Mouse (Mus musculus): ENCODE results near the gene Pdcd7.
"Not testable (repeated sequence)": the region's sequence is repeated elsewhere in the genome, so short reads cannot be mapped to it uniquely, and the experiment has no call there.

Pdcd7 gene

DNA sequence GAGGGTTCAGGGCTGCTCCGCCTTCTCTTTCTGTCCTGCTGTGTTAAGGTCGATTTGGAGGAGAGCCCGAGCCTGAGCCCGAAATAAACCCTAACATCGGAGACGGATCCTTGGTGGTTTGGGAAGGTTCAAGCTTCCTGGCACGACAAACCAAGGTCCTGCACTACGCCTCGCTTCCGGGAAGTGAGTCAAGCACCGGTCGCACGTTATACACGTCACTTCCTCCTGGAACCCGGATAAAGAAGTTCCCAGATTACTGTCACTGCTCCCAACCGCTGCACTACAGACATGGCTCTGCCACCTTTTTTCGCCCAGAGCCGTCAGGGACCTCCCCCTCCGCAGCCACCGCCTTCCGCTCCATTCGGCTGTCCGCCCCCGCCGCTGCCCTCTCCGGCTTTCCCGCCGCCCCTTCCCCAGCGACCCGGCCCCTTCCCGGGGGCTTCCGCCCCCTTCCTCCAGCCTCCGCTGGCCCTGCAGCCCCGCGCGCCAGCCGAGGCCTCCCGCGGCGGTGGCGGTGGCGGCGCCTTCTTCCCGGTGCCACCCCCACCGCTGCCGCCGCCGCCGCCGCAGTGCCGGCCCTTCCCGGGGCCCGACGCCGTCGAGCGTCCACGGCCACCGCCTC lies at the start of gene Pdcd7:
Pdcd7 (plus strand) TSS at position 251 of the 622 bp plus-strand sequence.
- DNase-seq = peak; percentile 96

DNA sequence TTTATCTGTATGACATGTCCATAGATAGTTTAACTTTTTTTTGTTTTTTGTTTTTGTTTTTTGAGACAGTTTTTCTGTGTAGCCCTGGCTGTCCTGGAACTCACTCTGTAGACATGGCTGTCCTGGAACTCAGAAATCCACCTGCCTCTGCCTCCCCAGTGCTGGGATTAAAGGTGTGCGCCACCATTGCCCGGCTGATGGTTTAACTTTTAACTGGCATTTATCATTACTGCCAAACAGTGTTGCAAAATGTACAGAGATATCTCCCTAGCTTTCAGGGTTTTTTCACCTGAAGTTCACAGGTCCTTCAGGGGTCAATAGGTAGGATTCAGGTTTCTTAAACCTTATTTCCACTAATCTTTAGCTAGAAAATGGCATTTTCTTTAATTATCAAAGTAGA lies 48.8 kb upstream of the Pdcd7 start:
- DNase-seq = no peak

DNA sequence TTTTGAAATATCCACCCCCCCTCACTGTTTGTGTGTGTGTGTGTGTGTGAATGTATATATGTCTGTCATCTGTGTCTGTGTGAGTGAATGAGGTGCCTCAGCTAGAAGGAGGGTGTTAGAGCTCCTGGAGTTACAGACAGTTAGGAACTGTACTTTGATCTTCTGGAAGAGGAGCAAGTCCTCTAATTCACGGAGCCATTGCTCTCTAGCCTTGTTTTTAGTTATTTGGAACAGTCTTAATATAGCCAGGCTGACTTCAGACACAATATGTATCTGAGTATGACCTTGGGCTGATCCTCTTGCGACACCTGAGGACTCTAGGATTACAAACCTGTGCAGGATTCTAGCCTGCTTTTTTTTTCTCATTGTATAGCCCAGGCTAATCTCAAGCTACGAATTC lies 47.1 kb upstream of the Pdcd7 start:
- no peak for DNase-seq

DNA sequence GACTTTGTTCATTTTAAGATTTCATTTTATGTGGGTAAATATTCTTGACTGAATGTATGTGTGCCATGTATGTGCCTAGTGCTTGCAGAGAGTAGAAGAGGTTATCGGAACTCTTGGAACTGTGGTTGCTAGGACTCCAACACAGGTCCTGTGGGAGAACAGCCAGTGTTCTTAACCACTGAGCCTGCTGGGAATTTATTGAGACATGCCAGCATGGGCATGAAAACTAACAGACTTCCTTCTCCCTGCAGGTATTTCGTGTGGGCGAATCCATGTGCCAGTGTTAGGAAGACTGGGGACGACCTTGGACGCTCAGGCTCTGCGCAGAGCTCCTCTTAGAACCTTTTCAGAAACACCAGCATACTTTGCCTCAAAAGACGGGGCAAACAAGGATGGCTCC lies 46.3 kb upstream of the Pdcd7 start:
- no peak for DNase-seq

DNA sequence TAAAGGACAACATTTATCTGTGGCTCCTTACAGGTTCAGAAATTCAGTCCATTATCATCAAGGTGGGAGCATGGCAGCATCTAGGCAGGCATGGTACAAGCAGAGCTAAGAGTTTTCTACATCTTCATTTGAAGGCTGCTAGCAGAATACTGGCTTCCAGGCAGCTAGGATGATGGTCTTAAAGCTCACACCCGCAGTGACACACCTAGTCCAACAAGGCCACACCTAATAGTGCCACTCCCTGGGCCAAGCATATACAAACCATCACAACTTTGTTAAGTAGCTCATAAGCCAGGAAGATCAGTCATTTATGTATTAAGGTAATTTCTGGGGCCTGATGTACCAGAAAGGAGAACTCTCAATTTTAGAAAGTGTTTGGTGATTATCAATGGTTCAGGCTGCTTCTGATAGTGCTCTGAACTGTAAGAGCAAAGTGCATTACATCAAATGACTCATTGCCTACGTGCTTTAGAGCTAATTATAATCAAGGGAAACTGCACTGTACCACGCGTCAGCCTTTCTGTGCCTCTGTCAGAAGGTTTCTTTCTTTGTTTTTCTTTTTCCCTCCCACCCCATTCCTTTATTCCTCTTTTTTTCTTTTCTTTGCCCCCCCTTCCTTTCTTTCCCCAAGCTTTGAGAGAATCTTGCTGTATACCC lies 43.4 kb upstream of the Pdcd7 start:
- no peak for DNase-seq

DNA sequence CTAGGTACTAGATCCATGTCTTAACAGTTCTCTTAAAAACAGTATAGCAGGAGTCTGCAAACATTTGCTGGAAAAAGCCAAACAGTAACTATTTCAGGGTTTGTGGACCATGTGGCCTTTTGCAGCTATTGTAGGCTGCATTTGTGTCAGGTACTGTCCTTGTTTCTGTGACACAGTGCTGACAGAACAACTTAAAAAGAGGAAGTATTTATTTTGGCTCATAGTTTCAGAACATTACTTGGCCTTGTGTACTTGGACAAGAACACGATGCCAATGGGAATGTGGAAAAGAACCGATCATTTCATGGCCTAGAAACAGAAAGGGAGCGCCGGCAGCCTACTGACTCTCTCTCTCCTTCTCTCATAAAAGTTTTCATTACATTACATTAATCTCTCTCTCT lies 42.3 kb upstream of the Pdcd7 start:
- DNase-seq = no peak

DNA sequence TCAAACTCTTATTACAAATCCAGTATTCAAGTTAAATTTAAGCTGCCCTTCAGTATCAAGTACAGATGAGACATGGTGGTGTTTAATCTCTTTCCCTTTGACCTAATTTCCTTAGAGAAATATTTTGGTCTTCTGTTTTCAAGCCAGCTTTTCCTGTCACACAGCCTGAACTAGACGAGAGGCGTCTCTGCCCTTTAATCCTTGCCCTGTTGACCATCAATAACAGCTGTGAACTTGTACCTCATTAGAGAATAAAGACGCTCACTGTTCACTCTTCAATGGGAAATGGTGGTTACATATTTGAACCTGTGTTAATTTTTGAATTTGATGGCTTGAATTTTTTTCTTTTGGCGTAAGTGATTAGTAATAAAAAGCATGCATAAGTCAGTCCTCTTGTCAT lies 41.6 kb upstream of the Pdcd7 start:
- DNase-seq = no peak

DNA sequence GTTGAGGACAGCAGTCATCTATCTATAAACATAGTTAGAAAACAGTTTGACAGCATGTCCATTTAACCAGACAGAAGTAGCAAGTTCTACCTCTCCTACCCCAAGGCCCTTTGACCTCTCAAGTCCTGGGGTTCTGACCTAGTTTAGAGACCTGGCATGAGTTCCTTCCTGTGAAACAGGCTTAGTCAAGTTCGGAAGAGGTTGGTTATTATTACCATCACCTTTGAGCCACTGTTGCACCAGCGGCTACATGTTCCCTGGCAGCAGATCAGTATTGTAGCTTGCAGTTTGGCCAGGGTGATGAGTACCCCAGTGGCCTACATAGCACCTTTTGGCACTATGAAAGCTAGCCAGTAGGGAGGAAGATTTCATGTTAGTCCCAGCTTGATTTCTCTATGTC lies 39.2 kb upstream of the Pdcd7 start:
- DNase-seq = peak; percentile 53

DNA sequence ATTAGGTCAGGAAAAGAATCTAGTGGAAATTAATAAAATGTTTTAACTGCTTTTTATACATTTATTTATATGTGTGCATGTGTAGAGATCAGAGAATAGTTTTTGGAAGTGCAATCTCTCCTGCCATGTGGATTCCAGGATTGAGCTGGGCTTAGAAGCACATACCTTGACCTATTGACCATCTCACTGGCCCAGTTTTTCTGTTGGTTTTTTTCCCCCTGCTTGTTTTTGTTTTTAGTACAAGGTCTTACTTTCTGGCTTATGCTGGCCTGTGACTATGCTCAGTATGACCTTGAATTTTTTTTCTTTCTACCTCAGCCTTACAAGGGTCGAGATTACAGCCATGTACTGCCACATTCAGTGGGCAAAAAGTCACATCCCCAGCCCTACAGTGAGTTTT lies 37.9 kb upstream of the Pdcd7 start:
- no peak for DNase-seq

DNA sequence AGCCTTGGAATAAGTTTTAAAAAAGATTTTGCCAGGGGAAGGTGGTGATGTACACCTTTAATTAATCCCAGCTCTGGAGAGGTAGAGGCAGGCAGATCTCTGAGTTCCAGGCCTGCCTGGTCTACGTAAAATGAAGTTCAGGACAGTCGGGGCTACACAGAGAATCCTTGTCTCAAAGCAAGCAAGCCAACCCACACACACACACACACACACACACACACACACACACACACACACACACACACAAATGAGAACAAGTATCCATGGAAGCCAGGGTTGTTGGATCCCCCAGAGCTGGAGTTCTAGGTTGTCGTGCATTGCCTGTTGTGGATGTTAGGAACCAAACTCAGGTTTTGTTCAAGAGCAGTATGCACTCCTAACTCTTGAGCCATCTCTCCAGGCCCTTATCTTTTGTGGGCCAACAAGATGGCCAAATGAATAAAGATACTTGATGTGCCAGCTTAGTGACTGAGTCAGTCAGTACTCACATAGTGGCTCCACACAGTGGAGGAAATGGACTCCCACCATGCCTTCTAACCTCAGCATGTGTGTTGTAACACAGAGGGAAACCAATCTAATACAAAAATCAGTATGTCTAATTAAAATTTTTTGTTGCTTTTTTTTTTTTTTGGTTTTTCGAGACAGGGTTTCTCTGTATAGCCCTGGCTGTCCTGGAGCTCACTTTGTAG lies 33.1 kb upstream of the Pdcd7 start:
- no peak for DNase-seq

DNA sequence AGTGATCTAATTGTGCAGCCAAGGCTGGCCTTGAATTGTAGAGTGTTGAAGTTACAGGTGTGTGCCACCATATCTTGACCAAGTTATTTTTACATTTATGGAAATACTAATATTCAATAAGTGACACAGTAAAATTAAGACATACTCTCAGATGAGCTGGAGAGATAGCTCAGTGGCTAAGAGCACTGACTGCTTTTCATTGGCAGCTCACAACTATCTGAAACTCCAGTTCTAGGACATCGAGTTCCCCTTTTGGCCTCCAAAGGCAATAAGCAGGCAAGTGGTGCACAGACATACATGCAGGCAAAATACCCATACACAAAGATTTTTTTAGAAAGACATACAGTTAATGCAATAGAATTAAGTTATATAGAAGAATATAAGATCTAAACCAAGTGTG lies 32.1 kb upstream of the Pdcd7 start:
- no peak for DNase-seq

DNA sequence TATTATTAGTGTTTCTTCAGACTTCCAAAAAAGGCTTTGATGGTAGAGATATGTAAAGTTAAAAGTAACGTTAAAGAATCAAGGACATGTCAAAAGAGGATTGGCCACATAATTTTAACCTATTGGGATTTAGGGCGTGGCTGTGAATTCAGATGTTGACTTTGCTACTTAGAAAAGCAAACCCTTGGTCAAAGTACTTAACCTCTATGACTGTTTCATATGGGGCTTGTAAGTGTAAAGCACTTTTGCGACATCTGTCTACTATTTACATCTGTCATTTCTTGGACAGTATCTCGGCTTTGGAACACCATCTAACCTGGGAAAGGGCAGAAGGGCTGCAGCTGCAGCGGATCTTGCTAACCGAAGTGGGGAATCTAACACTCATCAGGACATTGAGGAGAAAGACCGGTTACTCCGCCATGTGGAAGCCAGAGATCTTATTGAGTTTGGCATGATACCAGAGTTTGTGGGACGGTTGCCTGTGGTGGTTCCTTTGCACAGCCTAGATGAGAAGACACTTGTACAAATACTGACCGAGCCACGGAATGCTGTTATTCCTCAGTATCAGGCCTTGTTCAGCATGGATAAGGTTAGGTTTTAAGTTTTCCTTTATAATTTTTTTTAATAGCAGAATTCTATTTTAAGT lies 23.5 kb upstream of the Pdcd7 start:
- DNase-seq = no peak

DNA sequence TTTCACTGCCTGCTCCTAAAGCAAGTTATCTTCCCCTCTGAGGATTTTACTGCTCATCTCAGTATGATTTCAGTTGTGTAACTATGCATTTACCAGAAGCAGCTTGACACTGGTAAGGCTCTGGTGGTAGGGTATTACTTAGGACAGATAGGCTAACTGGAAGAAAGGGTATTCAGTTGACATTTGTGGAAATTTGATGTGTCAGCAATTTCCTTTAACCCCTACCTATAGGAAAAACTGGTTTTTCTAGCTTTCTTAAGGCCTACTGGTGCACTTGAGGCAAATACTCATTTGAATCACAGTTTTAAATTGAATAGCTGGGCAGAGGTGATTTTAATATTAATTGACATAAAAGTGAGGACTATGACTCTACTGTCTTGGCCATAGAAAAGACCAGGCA lies 19.9 kb upstream of the Pdcd7 start:
- DNase-seq = no peak

DNA sequence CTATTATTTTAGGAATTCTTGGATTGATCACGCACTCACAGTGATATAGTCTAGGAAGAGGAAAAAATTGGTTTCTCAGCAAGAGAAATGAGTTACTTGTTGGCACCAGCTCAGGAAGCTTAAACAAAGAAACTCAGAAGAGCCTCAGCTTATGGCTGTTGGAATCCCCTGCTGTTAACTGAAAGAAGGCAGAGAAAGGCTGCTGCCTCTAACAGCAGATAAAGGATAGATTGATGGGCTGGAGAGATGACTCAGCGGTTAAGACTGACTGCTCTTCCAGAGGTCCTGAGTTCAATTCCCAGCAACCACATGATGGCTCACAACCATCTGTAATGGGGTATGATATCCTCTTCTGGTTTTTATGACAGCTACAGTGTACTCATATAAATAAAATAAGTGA lies 18.5 kb upstream of the Pdcd7 start:
- no peak for DNase-seq

DNA sequence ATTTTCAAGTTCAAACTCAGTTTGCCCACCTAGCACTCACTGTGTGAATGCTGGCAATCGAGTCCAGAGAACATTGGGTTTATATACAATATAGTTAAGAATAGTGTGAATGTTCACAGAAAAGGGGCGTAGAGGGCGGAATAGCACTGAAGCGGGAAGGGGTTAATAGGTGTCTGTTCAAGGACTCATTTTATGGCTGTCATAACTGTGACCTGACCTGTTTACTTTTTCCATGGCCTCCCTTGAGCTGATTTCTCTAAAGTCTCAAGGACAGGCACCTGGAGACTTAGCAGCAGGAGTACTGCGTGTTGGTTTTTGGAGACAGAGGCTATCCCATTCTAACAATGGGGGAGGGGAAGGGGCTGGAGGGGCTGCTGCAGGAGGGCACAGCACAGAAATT lies 11.9 kb upstream of the Pdcd7 start:
- DNase-seq = no peak

DNA sequence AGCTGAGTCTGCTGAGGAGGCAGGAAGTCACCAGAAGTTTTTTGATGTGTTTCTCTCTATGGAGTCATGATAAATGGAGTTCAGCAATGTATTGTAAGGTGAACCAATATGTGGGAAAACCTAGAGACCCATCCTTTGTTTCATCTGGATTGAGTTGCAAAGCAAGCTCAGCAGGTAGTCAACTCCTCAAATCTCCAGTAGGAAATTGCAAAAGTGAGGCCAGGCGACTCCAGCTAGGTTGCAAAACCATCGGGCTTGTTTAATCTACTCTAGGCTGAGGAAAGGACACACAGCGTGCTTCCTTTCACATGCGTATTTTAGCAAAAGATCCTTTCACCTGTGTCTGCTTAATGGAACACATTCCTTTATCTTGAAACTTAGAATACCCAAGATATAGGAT lies 6.8 kb upstream of the Pdcd7 start:
- DNase-seq = no peak

DNA sequence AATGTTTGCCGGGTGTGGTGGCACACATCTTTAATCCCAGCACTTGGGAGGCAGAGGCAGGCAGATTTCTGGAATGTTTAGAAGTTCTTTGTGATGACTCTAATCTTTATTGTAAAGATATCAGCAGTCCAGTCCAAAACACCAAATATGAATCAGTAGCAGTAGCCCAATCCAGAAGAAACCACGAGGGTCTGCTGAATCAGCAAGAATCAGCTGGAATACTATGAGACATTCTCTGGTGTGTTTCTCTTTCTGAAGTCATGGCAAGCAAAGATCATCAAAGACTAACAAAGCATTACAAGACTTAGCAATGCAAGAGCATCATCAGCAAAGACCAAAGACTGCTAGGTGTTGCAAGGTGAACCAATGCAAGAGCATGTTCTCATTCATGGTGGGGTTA lies 5.5 kb upstream of the Pdcd7 start:
- DNase-seq = no peak

DNA sequence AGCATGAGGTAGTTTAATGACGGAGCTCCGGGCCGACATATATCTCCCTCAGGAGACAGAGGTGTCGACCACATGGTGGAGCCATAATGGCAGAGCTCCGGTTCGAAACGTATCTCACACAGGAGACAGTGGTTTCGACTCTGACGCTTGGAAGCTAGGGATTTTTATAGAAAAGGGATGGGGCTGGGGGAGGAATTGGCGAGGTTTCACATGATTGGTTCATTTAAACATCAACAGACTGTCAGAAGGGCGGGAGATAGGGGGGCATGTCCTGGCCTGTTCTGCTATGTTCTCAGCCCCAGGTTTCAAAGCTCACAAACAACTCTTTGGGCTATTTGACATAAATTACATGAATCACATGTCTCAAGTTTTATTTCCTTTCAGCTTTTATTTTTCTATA lies 465 bp upstream of the Pdcd7 start:
- DNase-seq = not testable (repeated sequence)

DNA sequence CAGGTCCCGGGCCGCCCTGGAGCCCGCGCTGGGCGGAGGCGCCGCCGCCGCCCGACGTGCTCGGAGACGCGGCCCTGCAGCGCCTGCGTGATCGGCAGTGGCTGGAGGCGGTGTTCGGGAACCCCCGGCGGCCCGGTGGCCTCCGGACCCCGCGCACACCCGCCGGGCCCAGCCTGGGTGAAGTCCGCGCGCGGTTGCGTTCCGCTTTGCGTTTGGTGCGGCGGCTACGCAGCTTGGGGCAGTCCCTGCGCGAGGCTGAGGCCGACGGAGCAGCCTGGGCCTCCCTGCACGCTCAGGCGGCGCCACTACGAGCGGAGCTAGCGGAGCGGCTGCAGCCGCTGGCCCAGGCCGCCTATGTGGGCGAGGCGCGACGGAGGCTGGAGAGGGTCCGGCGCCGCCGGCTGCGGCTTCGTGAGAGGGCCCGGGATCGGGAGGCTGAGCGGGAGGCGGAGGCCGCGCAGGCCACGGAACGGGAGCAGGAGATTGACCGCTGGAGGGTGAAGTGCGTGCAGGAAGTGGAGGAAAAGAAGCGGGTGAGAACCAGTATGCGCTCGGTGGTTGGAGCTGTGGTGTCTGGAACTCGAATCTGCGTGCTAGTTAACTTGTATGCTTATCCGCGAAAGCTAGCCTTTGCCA lies 690 bp downstream of the Pdcd7 start:
- peak; percentile 58 for DNase-seq

DNA sequence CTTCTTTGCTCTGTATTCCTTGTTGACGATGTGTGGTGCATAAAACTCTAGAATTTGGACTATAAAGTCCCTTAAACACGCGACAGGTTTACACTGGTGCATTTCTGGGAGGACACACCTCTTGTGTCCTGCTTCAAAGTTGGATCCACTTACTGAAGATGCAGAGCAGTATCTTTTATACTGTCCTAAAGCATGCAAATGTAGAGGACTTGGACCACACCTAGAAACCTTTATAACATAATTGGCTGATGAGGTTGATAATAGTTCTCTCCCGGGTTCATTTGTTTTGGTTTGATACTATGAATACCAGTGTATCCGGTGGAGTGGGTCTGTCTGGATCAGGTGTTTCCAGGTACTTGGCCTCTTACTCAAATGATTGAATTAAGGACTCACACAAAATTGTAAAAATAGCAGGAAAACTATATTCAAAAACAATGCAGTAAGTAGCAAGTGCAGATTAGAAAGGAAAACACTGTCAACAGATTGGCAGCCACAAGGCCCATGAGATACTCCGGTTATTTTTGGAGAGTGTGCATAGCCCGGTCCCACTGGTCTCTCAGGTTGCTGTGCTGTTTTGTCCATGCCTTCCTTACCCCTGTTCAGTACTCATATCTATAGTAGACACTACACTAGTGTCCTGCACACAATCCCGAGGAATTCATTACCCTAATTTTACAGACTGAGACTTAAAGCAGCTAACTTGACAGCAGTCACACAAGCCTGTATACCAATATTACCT lies 1.4 kb downstream of the Pdcd7 start:
- DNase-seq = no peak

DNA sequence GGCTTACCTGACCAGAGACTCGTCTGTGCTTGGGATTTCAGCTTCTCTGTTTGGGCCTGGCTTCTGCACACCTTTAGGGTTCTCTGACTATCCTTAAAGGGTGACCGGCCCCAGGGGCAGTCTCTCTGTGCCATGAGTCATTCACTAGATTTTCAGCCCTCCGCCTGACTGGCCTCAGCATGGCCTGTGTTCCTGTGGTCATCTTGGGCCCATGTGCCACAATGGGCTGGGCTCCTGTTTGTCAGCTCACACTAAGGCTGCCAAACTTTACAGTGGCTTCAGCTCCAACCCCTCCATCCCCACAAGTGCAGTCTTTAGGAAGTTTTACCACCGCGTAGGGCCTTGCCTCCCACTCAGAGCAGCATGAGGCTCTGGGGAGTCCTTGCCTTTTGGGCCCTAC lies 7.3 kb downstream of the Pdcd7 start:
- DNase-seq = no peak

DNA sequence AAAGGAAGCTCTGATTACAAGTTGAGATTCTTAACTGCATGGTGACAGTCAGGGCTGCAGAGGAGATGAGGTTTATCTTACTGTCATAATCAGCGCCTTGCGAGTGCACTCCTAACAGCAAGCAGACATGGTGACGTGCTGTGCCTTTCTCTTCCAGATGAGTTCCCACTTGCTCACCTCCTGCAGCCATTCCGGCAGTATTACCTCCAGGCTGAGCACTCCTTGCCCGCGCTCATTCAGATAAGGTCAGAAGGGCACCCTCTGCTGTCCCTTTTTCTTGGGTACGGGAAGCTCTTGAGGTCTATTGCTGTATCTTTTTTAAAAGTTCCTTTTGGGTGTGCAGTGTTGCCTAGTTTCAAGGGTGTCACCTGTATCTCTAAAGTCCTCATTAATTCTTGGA lies 10.7 kb downstream of the Pdcd7 start:
- DNase-seq = no peak

DNA sequence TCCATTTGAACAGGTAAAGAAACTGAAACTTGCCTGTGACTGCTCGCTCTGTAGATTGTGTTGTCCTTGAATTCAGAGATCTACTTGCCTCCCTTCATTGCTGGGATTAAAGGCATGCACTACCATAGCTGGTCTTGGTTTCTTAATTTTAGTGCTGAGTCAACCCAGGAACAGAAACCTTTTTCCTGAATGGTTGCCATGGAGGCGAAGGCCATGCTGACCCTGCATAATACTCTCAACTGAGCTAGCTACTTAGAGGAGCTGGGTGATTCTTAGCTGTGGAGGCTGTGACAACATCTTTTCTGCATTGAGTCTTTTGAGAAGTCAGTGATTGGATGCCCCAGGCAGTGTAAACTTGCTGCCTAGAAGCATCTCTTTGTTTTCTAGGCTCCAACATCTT lies 11.1 kb downstream of the Pdcd7 start:
- no peak for DNase-seq

Data from kidney, adult 18-20 months (tissue).